Mouse (Mus musculus) neural tube, embryonic 12.5 days (tissue): ENCODE measurements around the gene Col12a1. TPM values are rescaled to one million over a fixed set of nuclear protein-coding genes. Genes with fewer than 3 reads are reported as not detected.
"Not testable (repeated sequence)": the region's sequence is repeated elsewhere in the genome, so short reads cannot be mapped to it uniquely, and the experiment has no call there.

Source experiments
- ATAC-seq: fragments of 200-750 bp; cut with Nextera tagmentation; 2 replicates; pipeline ENCODE4 v1.8.0; 2017; ENCODE audit warnings: low read depth, mild to moderate bottlenecking, moderate TSS enrichment, moderate library complexity; ENCODE audit not compliant: low FRiP score
- H3K27ac ChIP-seq: fragments of 300-500 bp; sonication (generic); 2 replicates; pipeline ENCODE4 v1.5.1; 2016
- H3K27me3 ChIP-seq: fragments of 300-500 bp; sonication (generic); replicated peaks from 2 replicates; pipeline ENCODE4 v1.6.1; 2016; ENCODE audit warnings: mild to moderate bottlenecking
- H3K36me3 ChIP-seq: fragments of 300-500 bp; sonication (generic); 2 replicates; pipeline ENCODE4 v1.6.1; 2016; ENCODE audit warnings: mild to moderate bottlenecking
- H3K4me1 ChIP-seq: fragments of 300-500 bp; sonication (generic); 2 replicates; pipeline ENCODE4 v1.6.1; 2016
- H3K4me2 ChIP-seq: fragments of 300-500 bp; sonication (generic); replicated peaks from 2 replicates; pipeline ENCODE4 v1.6.1; 2016; ENCODE audit warnings: mild to moderate bottlenecking
- H3K4me3 ChIP-seq: fragments of 300-500 bp; sonication (generic); 2 replicates; pipeline ENCODE4 v1.5.1; 2016
- H3K9ac ChIP-seq: fragments of 300-500 bp; sonication (generic); 2 replicates; pipeline ENCODE4 v1.6.1; 2016; ENCODE audit warnings: mild to moderate bottlenecking
- H3K9me3 ChIP-seq: fragments of 300-500 bp; sonication (generic); 2 replicates; pipeline ENCODE4 v1.6.1; 2016; ENCODE audit warnings: mild to moderate bottlenecking
- WGBS: fragments of 180-500 bp; shearing (Covaris S2); methylation state at CpG from one replicate; pipeline ENCODE4 v1.1.7; 2016; 5-methylcytosine and 5-hydroxymethylcytosine counted together
- polyA plus RNA-seq: library from polyadenylated mRNA; unstranded; fragments of >200 nt; fragmentation: Nextera tagmentation; extraction: Ambion mirVana; gene quantifications from 2 replicates; pipeline ENCODE4 v1.2.1, GENCODE M21; 2016

Col12a1 gene
- polyA plus RNA-seq, 1 experiment from 2014 or later = 19.2 TPM

DNA sequence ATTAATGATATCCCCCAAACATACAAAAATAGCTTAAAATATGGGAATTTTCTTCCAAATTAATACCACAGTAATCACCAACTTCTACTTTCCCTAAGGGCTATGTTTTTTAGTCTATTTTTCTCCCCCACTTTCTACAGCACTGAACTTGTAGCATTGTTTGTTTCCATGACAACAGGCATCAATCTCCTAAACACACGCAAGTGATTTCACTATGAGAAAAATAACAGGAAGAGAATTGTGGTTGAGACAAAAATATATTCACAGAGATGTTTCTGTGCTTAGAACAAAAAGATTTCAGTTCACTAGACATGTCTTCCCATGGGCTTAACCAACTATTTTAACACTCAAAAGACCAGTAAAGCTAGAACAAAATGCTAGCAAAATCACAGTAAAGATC lies 32.6 kb downstream of the Col12a1 start:
- H3K4me2 ChIP-seq = no peak overlapping the region
- no peaks in the 10 kb centered on the region for H3K9me3 ChIP-seq
- no peak overlapping the region for H3K27ac ChIP-seq
- peaks cover 18% of the 10 kb centered on the region for H3K4me1 ChIP-seq
- no peaks in the 10 kb centered on the region for H3K36me3 ChIP-seq
- no peak overlapping the region for H3K4me3 ChIP-seq
- WGBS = 18% methylated on average over 1 of the region's 1 CpGs
- no peaks in the 10 kb centered on the region for H3K27me3 ChIP-seq
- H3K9ac ChIP-seq = no peak overlapping the region
- no peak for ATAC-seq

DNA sequence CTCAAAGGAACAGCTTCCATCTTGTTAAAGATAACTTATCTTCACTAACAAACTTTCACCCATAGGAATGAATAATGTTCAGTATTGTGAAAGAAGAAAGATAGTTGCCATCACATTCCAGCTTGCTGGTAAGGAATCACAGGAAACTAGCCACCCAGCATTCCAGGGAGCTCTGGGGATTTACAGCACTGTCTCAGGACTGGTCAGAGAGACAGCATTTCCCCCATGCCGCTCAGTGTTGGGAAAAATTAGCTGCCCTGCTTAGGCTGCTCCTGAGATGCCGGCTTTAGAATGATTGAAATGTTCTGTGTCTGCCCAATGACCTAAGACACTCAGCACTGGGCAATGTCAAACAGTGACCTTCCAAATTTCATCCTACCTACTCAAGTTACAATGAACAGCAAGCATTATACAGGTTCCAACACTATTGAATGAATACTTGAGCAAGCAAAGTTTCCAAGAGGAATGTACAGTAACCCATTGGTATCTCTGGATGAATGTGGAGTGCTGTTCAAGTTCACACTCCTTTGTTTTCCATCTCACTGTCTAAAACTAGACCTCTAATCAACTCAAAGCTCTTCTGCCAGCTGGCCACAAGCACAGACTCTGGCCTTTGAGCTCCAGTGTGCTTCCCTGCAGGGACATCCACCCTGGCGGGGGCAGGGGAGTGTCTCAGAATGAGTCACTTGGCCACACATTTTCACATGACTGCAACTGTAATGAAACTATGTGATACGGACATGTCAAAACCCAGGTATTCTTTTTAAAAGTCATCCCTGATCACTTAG lies 38.0 kb downstream of the Col12a1 start:
- no peaks in the 10 kb centered on the region for H3K4me1 ChIP-seq
- no peaks in the 10 kb centered on the region for H3K27me3 ChIP-seq
- H3K4me3 ChIP-seq = no peak overlapping the region
- no peak overlapping the region for H3K4me2 ChIP-seq
- no peak overlapping the region for H3K27ac ChIP-seq
- no peak overlapping the region for H3K9ac ChIP-seq
- no peaks in the 10 kb centered on the region for H3K36me3 ChIP-seq
- ATAC-seq = no peak
- 77% methylated on average over 4 of the region's 4 CpGs for WGBS
- H3K9me3 ChIP-seq = no peaks in the 10 kb centered on the region

DNA sequence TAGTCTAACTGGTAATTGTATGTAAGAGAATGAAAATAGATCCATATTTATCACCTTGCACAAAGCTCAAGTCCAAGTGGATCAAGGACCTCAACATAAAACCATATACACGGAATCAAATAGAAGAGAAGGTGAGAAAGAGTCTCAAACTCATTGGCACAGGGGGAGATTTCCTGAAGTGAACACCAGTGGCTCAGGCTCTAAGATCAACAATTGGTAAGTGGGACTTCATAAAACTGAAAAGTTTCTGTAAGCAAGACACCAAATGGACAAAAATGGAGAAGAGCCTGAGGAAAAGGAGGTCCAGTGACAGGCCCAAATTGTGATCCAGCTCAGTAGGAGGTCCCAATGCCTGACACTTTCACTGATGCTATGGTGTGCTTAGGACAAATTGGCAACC lies 49.8 kb downstream of the Col12a1 start:
- not testable (repeated sequence) for H3K9me3 ChIP-seq, ATAC-seq, H3K4me3 ChIP-seq, H3K36me3 ChIP-seq, H3K27ac ChIP-seq, H3K4me1 ChIP-seq, H3K4me2 ChIP-seq, H3K27me3 ChIP-seq, H3K9ac ChIP-seq
- WGBS = 84% methylated on average over 1 of the region's 1 CpGs

DNA sequence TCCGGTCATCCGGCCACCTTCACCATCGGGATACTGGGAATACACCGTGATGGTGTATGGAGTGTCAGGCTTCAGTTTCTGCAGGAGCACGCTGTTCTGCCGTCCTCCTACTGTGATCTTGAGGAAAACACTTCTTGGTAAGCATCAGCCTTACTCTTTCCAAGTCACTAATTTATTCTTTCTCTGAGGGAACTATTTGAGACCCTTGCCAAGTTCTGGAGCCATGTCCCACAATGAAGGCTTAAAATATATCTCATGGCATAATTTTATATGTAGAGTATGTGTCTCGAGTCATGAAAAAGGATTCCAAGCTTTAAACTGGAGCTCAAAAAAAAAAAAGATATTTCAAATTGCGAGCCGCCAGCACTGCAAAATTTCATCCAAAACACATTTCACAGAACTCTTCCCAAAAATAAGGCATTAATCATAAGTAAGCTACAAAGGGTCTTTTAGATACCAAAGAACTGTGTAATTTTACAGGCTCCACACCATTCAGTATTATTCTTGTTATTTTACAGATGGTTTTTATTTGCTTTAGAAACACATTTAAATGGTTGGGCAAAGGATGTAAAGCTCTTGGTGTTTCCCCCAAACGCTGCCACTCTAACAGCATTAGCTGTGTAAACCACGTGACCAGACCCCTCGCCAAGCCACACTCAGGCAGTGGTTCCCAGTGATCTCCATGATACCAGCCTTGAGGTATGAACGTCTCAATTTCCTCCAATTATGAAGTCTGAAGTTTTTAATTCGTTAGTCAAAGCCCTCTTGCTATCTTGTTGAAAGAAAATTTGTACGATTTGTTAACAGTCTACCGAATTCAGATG lies 65.1 kb downstream of the Col12a1 start:
- H3K9me3 ChIP-seq = no peaks in the 10 kb centered on the region
- H3K36me3 ChIP-seq = no peaks in the 10 kb centered on the region
- H3K4me3 ChIP-seq = no peak overlapping the region

DNA sequence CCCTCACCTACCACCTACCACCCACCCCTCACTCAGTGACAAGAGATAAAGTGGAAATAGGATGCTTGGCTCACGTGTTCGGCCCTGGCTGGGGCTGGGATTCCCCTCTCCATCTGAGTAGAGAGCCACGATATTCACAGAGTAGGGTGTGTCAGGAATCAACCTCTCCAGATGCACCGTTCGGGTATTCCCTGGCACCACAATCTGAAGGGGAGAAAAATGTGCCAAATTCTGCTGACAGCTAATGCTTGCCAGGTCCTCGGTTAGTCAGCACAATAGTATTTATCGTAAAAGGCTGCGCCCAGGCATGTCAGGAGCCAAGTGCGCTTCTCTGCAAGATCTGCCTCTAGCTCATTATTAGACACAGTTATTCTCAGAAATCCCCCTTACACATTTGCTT lies 70.0 kb downstream of the Col12a1 start:
- Histone ChIP-seq H3K36me3 (no peaks in the 10 kb centered on the region), H3K4me2 (no peak overlapping the region), H3K27ac (no peak overlapping the region), H3K4me3 (no peak overlapping the region), H3K4me1 (no peaks in the 10 kb centered on the region), H3K27me3 (no peaks in the 10 kb centered on the region), H3K9me3 (no peaks in the 10 kb centered on the region), H3K9ac (no peak overlapping the region)
- WGBS = 94% methylated on average over 9 of the region's 9 CpGs
- no peak for ATAC-seq

More for the DNA sequence above, 65.1 kb downstream of the Col12a1 start:
- Histone ChIP-seq H3K4me2 (no peak overlapping the region), H3K27ac (no peak overlapping the region), H3K9ac (no peak overlapping the region), H3K27me3 (no peaks in the 10 kb centered on the region), H3K4me1 (no peaks in the 10 kb centered on the region)
- WGBS = 92% methylated on average over 16 of the region's 16 CpGs
- ATAC-seq = no peak

DNA sequence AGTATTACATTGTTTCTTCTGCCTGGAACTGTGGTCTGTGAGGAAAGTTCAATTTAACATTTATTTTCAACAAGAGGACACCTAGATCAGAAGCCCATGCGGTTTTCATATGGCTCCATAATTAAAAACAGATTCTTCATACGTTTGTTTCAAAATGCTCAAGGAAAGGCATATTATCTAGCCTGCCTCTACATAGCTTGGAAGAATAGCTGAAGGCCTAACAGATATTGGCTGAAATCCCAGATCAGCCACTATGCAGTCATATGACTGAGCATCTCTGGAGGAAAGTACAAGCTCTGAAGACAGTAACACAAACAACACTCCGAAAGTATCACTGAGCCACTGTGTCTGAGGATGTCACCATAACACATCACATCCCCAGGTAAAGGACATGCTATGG lies 72.9 kb downstream of the Col12a1 start:
- Histone ChIP-seq H3K9ac (no peak overlapping the region), H3K36me3 (no peaks in the 10 kb centered on the region), H3K27ac (no peak overlapping the region), H3K4me3 (no peak overlapping the region), H3K4me1 (no peaks in the 10 kb centered on the region), H3K9me3 (no peaks in the 10 kb centered on the region), H3K27me3 (no peaks in the 10 kb centered on the region), H3K4me2 (no peak overlapping the region)
- 84% methylated on average over 3 of the region's 3 CpGs for WGBS
- ATAC-seq = no peak

DNA sequence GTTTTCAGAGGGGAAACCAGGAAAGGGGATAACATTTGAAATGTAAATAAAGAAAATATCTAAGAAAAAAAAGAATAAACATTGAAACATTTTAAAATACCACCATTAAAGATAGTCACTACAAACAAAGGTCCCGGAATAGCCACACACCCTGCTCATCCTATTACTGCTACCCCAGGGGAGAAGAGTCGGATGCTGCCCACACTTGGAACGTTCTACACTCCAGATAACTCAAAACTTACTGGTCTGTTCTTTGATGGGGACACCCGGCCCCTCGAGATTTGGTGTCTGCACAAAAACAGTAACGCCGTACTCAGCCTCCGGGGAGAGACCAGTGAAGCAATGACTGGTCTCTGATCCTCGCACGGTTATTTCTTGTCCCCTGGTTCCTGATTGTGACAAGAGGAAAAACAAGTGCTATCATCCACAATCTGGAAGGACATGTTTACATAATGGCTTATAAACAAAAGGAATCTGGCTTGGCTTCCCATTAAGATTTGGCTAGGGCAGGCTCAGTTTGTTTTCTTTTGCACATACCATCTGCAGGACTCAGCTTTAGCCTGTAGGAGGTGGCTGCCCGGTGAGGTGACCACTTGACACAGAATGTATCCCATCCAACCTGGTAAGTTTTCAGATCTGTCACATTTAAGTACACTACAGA lies 79.1 kb downstream of the Col12a1 start:
- no peak overlapping the region for H3K27ac ChIP-seq
- H3K4me3 ChIP-seq = no peak overlapping the region
- 78% methylated on average over 11 of the region's 11 CpGs for WGBS

DNA sequence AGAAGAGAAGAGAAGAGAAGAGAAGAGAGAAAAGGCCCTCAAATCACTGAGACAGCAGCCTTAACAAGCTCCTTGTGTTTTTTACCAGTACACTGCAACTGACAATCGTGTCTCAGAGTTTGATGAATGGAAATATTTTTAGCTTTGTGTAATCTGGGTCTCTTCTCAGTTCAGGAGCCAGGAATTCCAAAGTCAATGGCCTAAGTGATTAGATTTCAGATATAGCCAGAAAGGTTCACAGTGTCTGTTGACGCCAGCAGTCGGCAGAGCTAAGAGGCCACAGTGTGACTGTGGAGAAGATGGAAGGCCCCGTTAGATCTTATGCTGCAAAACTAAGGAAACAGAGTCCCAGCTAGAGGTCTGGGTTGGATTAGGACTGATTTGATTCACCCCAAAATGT lies 80.8 kb downstream of the Col12a1 start:
- WGBS = 82% methylated on average over 4 of the region's 4 CpGs
- no peak overlapping the region for H3K27ac ChIP-seq

More for the DNA sequence above, 79.1 kb downstream of the Col12a1 start:
- H3K9me3 ChIP-seq = no peaks in the 10 kb centered on the region
- no peak overlapping the region for H3K9ac ChIP-seq
- no peak overlapping the region for H3K4me2 ChIP-seq
- H3K4me1 ChIP-seq = no peaks in the 10 kb centered on the region
- no peak for ATAC-seq
- no peaks in the 10 kb centered on the region for H3K27me3 ChIP-seq
- H3K36me3 ChIP-seq = no peaks in the 10 kb centered on the region

DNA sequence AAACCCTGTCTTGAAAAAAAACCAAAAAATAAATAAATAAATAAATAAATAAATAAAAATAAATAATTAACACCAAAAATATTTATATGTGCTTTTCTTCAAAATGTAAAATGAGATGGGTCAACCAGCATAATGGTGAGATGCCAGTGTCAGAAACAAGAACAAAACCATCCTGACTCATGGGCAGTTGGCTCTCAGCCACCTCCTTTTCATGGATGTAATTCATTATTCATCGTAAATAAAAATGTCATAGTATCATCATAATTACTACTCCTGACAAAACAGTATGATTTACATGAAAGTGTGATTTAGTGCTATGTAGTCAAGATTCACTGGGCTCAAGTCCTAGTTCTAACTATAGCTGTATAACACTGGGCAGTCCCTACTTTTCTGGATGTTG lies 84.6 kb downstream of the Col12a1 start:
- Histone ChIP-seq H3K27ac (no peak overlapping the region), H3K27me3 (no peaks in the 10 kb centered on the region), H3K4me1 (no peaks in the 10 kb centered on the region), H3K36me3 (no peaks in the 10 kb centered on the region), H3K9me3 (no peaks in the 10 kb centered on the region), H3K9ac (no peak overlapping the region), H3K4me3 (no peak overlapping the region), H3K4me2 (no peak overlapping the region)
- 89% methylated on average over 1 of the region's 1 CpGs for WGBS
- ATAC-seq = no peak

More for the DNA sequence above, 80.8 kb downstream of the Col12a1 start:
- no peaks in the 10 kb centered on the region for H3K36me3 ChIP-seq
- no peaks in the 10 kb centered on the region for H3K27me3 ChIP-seq
- ATAC-seq = no peak
- no peak overlapping the region for H3K4me3 ChIP-seq
- no peaks in the 10 kb centered on the region for H3K4me1 ChIP-seq
- no peak overlapping the region for H3K4me2 ChIP-seq
- no peak overlapping the region for H3K9ac ChIP-seq
- H3K9me3 ChIP-seq = no peaks in the 10 kb centered on the region

DNA sequence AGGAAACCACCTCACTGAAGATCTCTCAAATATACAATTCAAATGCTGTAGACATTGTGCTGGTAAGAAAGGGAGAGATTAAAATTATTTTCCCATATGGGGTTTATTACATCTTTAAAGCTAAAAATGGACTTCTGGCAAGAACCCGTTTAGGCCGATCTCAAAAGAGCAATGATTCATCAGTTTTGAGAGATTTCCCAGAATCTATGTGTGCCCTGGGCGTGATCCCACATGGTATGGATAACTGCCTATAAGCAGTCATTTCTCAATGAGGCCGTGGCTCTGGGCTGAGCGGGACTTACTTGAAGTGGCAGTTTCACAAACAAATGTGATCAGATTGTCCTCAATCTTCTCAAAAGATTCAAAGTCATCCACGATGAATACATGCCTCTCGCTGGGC lies 87.4 kb downstream of the Col12a1 start:
- WGBS = 90% methylated on average over 7 of the region's 7 CpGs
- Histone ChIP-seq H3K4me1 (no peaks in the 10 kb centered on the region), H3K27ac (no peak overlapping the region), H3K4me2 (no peak overlapping the region), H3K27me3 (no peaks in the 10 kb centered on the region), H3K4me3 (no peak overlapping the region), H3K9me3 (no peaks in the 10 kb centered on the region), H3K9ac (no peak overlapping the region), H3K36me3 (no peaks in the 10 kb centered on the region)
- ATAC-seq = no peak

DNA sequence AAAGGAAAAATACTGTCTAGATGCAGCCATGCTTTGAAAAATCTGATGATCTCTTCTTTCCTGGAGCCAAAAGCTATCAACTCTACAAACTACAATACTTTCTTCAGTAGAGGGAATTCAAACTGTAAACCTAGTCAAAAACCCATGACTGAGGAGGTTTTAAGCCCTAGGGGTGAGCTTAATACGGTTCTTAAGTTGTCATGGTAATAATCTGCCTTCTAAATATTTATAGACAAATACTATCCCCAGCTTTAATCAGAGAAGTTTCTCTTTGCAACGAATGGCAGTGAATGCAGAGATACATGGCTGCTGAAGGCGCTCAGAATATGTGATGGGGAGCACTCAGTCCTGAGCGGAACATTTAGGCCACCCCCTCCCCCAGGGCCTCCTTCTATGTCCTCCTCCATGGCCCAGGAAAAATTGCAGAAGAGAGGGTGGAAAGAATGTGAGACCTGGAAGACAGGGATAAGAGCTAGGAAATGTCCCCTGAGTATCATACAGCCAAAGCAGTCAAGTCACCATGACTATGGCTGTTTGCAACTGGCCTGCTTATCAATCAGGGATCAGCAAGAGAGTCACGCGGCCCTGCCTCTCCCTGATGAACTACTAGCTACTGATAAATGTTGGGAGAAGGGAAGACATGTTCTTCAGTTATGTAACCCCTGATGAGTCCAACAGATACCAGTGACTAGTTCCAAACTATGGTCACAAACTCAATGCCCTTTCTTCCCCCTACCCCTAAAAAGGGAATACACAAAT lies 99.6 kb downstream of the Col12a1 start:
- H3K36me3 ChIP-seq = no peaks in the 10 kb centered on the region
- H3K27ac ChIP-seq = no peak overlapping the region
- WGBS = 90% methylated on average over 6 of the region's 6 CpGs
- no peak overlapping the region for H3K4me3 ChIP-seq
- H3K9ac ChIP-seq = no peak overlapping the region
- H3K9me3 ChIP-seq = no peaks in the 10 kb centered on the region
- H3K4me2 ChIP-seq = no peak overlapping the region
- no peaks in the 10 kb centered on the region for H3K27me3 ChIP-seq
- ATAC-seq = no peak
- no peaks in the 10 kb centered on the region for H3K4me1 ChIP-seq

DNA sequence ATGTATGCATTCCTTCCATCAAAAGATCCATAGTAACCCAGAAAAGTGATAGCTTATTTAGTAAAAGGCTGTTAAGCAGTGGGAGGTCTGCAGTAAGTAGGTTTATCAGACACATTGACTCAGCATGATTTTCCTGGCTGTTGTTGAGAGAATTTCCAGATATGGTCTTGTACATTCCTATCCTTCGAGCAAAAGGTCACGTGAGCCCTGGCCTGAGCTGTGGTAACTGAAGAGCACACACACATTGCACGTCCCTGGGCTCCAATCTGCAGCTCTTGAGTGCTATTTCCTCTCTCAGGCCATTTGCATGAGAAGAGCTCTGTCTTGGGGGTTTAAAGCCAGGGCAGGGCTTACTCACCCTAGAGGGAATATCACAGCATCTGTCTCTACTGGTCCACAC lies 101.3 kb downstream of the Col12a1 start:
- H3K4me2 ChIP-seq = no peak overlapping the region
- no peaks in the 10 kb centered on the region for H3K9me3 ChIP-seq
- H3K36me3 ChIP-seq = no peaks in the 10 kb centered on the region
- H3K27ac ChIP-seq = no peak overlapping the region
- H3K9ac ChIP-seq = no peak overlapping the region
- H3K4me1 ChIP-seq = no peaks in the 10 kb centered on the region
- WGBS = 25% methylated on average over 3 of the region's 3 CpGs
- no peaks in the 10 kb centered on the region for H3K27me3 ChIP-seq
- H3K4me3 ChIP-seq = no peak overlapping the region
- peak; percentile 58; the same call in 1 of the 2 replicates for ATAC-seq
